Mouse (Mus musculus): ENCODE data around the gene Snx22. TPM values are rescaled to one million over a fixed set of nuclear protein-coding genes. Genes with fewer than 3 reads are reported as not detected.

The Snx22 gene
- polyA plus RNA-seq (2017; shearing (Covaris generic)): 1 to 10 TPM; 1.5 to 2.6 TPM

- ATAC-seq: peak; percentile 69
These were observed at the start of gene Snx22 for GRCm38 (mm10) chr9:66069583-66069982. TSS of gene Snx22 (minus strand) at chr9:66069719.

DNA sequence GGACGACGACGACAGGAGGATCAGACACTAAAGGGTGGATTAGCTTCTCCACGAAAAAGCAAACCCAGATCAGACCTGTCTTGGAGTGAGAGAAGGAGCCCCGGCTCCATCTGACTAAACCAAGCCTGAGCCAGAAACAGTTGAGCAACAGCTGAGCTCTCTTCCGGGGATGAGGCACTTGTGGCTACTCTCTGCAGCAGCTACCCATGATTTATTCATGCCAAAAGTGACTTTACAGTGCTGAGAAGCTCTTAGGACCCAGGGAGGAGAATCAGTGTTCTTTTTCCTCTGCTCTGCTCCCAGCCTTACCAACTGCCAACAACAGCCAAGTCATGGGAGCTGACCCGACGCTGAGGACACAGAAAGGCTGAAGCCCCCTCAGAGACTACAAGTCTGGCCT lies 47.4 kb upstream of the Snx22 start:
- no peak for ATAC-seq

GRCm38 (mm10) chr9:66114341-66114740 lies 44.8 kb upstream of the Snx22 start:
- no peak for ATAC-seq

- no peak for ATAC-seq
These were observed 41.3 kb upstream of the Snx22 start for GRCm38 (mm10) chr9:66110611-66111379.

- no peak for ATAC-seq
These were observed 40.6 kb upstream of the Snx22 start for GRCm38 (mm10) chr9:66110126-66110525.

GRCm38 (mm10) chr9:66109574-66109973 lies 40.1 kb upstream of the Snx22 start:
- no peak for ATAC-seq

DNA sequence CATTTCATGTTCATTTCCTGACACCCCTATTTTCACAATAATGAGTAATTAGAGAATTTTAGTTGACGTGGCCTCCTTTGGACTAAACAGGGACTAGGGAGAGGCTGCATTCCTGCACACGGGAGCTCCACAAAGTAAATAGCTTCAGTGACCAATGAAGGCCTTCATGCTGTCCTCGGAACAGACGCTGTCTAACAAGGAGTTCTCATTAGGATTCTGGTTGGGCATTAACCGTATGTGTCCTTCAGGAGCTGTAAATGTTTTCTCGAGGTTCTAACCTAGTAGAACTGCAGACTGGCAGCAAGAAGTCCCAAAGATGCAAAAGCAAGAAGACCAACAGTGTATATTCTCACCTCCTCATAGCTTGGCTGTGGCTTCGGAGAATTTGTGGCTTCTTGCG lies 35.6 kb upstream of the Snx22 start:
- ATAC-seq: no peak

GRCm38 (mm10) chr9:66104601-66105000 lies 35.1 kb upstream of the Snx22 start:
- ATAC-seq: no peak

DNA sequence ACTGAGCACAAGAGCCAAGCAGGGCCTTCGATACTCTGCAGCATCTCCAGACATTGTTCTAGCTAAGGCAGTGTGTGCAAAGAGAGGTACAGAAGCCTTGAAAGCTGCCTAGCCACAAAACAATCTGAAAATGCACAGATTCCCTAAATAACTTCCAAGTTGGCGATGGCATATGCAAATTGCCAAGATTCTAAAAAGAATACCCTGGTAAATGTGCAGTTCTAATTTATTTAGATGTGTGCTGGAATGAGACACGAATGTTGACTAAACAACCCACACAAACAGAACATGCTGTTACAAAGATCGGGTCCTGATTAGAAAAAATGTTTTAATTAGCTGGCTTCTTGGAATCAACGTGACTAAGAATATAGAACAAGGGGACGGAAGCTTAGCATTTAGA lies 33.1 kb upstream of the Snx22 start:
- ATAC-seq: no peak

GRCm38 (mm10) chr9:66101577-66101976 lies 32.1 kb upstream of the Snx22 start:
- no peak for ATAC-seq

- ATAC-seq: no peak
These were observed 23.1 kb upstream of the Snx22 start for GRCm38 (mm10) chr9:66092664-66093063.

DNA sequence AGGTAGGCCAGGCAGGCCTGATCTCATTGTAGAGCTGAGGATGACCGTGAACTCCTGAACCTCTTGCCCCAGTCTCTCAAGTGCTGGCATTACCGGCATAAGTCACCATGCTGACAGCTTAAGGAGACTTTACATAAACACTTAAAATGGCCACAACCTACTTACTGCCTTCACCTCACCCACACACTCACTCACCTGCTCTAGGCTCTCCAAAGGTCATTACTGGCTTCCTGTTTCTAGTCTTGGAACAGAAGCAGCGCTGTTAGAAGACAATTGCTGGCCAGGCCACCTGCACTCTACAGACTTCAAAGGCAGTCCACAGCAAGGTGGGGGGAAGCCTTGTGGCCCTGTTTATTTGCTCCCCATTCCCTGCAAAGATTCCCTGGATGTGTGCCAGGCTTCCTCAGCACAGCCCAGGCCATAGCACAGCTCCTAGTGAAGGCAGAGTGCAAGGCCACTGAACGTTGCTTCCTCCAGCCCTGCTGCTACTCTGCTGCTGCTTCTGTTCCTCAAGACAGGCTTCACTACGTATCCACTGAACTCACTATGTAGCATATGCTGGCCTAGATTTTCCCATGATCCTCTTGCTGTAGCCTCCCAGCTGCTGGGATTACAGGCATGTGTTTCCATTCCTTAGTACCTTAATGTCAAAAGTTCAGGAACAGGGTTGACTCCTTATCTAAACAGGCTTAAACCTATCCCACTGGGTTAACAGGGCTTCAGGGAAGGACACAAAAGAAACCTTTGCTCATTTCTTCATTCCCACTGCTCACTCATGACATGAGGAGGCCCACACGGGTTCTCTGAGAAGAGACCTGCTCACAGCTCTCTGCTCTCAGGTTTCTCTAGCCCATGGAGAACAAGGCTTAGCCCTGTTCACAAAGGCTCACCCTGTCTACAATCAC lies 22.1 kb upstream of the Snx22 start:
- ATAC-seq: peak; percentile 26

- ATAC-seq: no peak
These were observed 21.2 kb upstream of the Snx22 start for GRCm38 (mm10) chr9:66090593-66091244.

GRCm38 (mm10) chr9:66088411-66088810 lies 18.9 kb upstream of the Snx22 start:
- ATAC-seq: no peak

DNA sequence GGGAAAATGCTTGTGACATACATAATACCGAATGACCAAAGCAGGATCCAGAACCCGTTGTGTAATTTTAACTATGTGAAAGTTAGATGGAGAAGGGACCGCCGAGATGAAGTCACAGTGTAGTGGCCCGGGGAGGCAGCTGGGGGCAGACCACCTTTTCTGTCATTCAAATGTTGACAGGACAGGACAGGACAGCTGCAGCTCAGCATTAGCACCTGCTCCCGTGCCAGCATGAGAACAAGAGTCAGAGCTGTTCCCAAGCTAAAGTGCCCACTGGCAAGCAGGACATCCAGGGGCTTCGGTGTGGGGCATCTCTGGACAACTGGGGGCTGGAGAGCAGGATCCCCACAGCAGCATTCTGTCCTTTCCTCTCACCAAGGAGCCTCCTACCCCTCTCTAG lies 17.5 kb upstream of the Snx22 start:
- no peak for ATAC-seq

GRCm38 (mm10) chr9:66084171-66084570 lies 14.7 kb upstream of the Snx22 start:
- ATAC-seq: no peak

GRCm38 (mm10) chr9:66081999-66082398 lies 12.5 kb upstream of the Snx22 start:
- no peak for ATAC-seq

GRCm38 (mm10) chr9:66080804-66081459 lies 11.4 kb upstream of the Snx22 start:
- no peak for ATAC-seq

- no peak for ATAC-seq
These were observed 9.0 kb upstream of the Snx22 start for GRCm38 (mm10) chr9:66078493-66078892.

GRCm38 (mm10) chr9:66078072-66078471 lies 8.6 kb upstream of the Snx22 start:
- ATAC-seq: no peak

DNA sequence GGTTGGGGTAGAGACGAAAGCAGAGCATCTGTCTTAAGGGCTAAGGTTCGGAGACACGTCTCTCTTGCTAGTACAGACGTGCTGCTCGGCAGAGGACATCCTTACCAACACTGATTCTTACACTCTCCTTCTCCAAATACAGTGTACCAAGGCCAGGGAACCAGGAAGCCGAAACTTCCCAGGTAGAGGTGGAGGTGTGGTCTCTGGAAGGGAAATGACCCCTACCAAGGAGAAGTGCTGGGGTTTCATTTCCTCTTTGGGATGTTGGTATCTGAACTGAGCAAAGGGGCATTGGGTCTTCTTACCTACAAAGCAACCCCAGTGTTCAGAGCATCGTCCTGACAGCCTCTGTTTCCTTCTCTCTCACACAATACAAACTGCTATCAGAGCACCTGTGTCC lies 3.2 kb upstream of the Snx22 start:
- no peak for ATAC-seq

DNA sequence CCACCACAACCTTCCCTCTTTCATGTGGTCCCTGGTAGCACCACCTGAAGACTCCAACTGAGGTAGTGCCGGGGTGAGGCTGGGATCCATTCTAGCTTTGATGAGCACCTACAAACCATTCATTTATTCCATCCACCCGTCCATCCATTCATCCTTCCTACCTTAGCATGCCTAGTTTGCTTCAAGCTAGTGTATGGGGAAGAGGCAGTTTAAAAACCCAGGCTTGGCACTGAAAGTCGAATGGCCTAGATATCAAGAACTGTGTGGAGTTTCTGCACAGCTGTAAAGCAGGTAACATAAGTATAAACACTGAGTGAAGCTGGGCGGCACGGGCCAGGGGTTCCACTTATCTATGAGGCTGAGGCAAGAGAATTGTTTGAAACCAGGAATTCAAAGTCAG lies 632 bp upstream of the Snx22 start:
- ATAC-seq: no peak

- peak; percentile 63 for ATAC-seq
These were observed 538 bp downstream of the Snx22 start for GRCm38 (mm10) chr9:66068971-66069391.
